22 mouse cellular contexts compared by ENCODE assay signal in genomic region chr1:43180912-43181311, GRCm38 (mm10).
"Had no signal": no experiment of that assay in that cellular context is flagged by ENCODE, and none has a peak within 500 bp of the region (broad histone marks: within the 10 kb centered on the region; RNA-seq: fewer than 3 reads in every experiment).

No protein-coding gene starts in this region.

- H3K4me3 ChIP-seq: limb, embryonic 10.5 days; limb, embryonic 13.5 days; liver, embryonic 12.5 days; liver, embryonic 15.5 days; lung, embryonic 15.5 days; megakaryocyte, embryonic 14.5 days; midbrain, embryonic 10.5 days; midbrain, embryonic 13.5 days; myocyte; neural tube, embryonic 13.5 days; stomach, embryonic 15.5 days had no signal

- H3K9me3 ChIP-seq: limb, embryonic 10.5 days; limb, embryonic 13.5 days; liver, embryonic 12.5 days; liver, embryonic 15.5 days; lung, embryonic 15.5 days; megakaryocyte, embryonic 14.5 days; midbrain, embryonic 10.5 days; midbrain, embryonic 13.5 days; neural tube, embryonic 13.5 days; stomach, embryonic 15.5 days had no signal

- H3K9ac ChIP-seq: limb, embryonic 13.5 days; liver, embryonic 12.5 days; liver, embryonic 15.5 days; lung, embryonic 15.5 days; midbrain, embryonic 13.5 days; neural tube, embryonic 13.5 days; stomach, embryonic 15.5 days had no signal

- H3K4me1 ChIP-seq: limb, embryonic 10.5 days; limb, embryonic 13.5 days; liver, embryonic 12.5 days; liver, embryonic 15.5 days; midbrain, embryonic 13.5 days had no signal

- H3K27ac ChIP-seq: limb, embryonic 10.5 days; limb, embryonic 13.5 days; liver, embryonic 12.5 days; liver, embryonic 15.5 days; lung, embryonic 15.5 days; midbrain, embryonic 10.5 days; midbrain, embryonic 13.5 days; neural tube, embryonic 13.5 days; stomach, embryonic 15.5 days had no signal

- H3K36me3 ChIP-seq: limb, embryonic 10.5 days; limb, embryonic 13.5 days; liver, embryonic 12.5 days; liver, embryonic 15.5 days; lung, embryonic 15.5 days; midbrain, embryonic 10.5 days; midbrain, embryonic 13.5 days; neural tube, embryonic 13.5 days; stomach, embryonic 15.5 days had no signal

- DNase-seq: layer of hippocampus, postnatal 36 days; liver; lung, adult 18-20 months; lung, postnatal 10 days; lung, postnatal 36 days; retina, postnatal 1 day; right cerebral cortex, postnatal 25 days; spleen, adult 18-20 months; thymus, postnatal 25 days had no signal

- ATAC-seq: intestine, postnatal 0 days; liver, embryonic 12.5 days; midbrain, embryonic 13.5 days; midbrain, embryonic 16.5 days had no signal

- H3K27me3 ChIP-seq: limb, embryonic 13.5 days; liver, embryonic 12.5 days; liver, embryonic 15.5 days; lung, embryonic 15.5 days; midbrain, embryonic 13.5 days; neural tube, embryonic 13.5 days; stomach, embryonic 15.5 days had no signal

- H3K4me2 ChIP-seq: limb, embryonic 13.5 days; liver, embryonic 12.5 days; liver, embryonic 15.5 days; lung, embryonic 15.5 days; midbrain, embryonic 13.5 days; neural tube, embryonic 13.5 days; stomach, embryonic 15.5 days had no signal
